Mouse (Mus musculus): ENCODE measurements at regions not wholly inside any gene's neighbourhood (a gene's known extent, or its start where the extent isn't known, plus 50 kb on each side); places are given as distances from the start of the nearest gene placed in this dataset.

DNA sequence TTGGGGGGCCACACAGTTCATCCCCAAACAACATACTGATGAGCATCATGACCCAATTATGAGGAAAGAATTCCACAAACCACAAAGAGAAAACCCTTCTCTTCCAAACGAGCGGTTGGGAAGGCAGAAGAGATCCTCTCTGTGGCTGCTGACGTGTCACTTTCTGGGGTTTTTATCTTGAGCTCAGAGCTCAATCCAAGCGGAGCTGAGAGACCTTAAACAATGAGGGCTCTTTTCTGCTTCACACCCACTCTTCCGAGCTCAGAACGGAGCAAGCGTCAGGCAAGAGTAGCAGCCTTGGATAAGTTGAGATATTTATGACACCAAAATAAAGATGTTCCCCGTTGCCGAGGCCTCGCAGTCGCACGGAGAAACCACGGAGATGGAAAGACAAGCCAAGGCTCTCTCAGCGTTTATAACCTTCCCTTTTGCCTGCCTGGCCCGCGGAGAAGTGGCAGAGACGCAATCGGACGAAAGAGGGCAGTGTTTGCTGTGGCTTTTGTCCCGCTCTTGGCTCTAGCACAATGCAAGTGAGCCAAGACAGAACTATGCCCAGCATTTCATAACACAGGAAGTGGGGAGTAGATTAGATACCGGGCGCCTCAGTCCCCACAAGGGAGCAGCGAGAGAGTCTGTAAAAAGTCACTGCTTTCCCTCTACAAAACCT is 100.7 kb downstream of the Chic2 start:
- DNase-seq = peak; percentile 86

- DNase-seq = no peak
Measured at GRCm38 (mm10) chr5:74941426-74941825, 103.1 kb downstream of the Chic2 start.

- DNase-seq = no peak
Measured at GRCm38 (mm10) chr5:74937416-74937940, 107.1 kb downstream of the Chic2 start.

DNA sequence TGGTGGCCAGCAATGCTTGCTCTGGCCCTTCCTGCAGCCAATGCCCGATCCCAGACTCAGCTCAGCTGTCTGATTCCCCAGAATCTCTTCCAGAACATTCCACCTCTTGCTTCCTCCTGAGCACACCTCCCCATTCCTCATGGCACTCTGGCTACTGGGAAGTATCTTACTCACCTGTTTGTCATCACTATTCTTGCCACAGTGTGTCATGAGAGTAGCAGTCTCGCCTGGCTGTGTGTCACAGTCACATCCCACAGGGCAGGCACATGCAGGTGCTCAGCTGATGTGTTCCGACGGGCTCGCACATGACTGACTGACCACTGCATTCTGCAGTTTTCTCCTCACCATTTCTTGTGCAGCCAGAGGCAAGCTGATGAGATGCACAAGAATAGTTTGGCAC is 108.5 kb downstream of the Chic2 start:
- no peak for DNase-seq

DNA sequence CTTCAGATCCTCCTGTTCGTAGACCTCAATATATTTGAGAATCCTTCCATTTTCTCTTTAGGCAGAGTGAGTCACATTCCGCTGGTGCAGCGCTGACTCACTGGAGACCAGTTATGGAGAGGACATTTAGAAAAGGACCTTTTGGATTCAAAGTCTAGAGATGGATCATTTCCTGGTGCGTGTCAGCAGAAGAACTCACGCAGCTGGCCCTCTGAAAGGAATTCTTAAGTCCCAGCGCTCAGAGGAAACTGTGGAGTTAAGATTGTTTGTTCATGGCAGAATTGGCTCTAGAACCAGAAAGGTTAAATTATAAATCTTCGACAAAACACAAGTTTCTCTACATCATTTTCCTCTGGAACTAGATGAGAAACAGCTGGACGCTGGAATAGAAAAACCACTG is 108.9 kb downstream of the Chic2 start:
- DNase-seq = peak; percentile 28

DNA sequence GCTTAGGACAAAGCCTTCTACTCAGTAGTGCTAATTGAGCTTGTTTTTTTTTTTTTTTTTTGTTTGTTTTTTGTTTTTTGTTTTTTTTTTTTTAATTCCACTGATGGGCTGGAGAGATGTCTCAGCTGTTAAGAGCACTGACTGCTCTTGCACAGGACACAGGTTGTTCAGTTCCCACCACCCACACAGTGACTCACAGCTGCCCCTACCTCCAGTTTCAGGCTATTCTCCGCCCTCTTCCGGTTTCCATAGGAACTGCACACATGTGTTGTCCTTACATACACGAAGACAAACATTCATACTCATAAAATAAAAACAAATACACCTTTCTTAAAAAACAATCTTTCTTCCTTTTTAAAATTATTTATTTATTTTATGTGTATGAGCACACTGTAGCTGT is 111.3 kb downstream of the Chic2 start:
- DNase-seq = no peak

DNA sequence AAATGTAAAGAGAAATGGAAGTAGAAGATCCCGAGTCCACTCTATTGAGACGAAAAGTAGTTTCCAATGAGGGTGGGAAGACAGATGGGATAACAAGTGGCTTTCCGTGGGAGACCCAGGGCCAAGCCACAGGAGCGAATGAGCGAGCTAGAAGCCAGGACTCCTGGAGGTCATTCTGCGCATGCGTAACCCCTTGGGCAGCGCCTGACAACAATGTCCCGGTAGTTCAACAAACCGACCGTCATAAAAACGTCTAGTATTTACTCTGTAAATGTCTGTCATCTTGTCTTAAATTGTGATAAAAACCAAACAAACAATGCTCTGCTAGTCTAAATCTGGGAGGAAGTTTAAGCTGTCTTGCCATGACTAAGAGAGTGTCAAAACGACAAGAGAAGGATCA is 112.4 kb downstream of the Chic2 start:
- no peak for DNase-seq

DNA sequence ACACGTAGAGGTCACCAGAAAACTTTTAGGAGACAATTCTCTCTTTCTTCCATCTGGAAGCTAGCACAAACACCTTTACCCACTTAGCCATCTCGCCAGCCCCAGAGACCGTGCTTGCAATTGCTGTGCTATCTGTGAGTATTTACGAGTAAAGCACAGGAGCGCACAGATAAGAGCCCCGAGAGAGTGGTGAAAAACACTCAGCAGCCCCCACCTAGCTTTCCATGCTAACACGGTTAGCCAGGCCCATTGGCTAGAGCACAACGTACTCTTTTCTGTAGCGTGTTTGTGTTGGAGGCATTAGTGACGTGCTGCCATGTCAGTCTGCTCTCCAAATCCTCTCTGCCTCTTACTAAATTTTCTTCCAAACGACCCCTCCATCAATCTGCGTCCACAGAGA is 112.8 kb downstream of the Chic2 start:
- DNase-seq = no peak

DNA sequence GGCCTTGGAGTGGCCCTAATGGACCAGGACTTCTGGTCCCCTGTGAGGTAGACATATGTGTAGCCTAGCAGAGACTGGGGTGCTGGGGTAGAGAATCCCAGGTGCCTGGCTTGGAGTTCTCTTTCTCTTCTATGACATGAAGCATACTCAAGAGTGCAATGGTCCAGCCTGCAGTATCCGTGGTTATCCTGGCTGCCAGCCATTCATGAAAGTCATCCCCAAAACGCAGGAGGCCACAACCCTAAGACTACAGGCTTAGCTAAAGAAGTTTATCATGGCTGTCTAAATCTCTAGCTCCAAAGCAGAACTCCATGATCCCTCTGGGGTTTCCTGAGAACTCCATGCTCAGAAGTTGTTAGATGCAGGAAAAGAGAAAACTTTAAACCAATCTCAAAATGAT is 117.0 kb downstream of the Chic2 start:
- no peak for DNase-seq

DNA sequence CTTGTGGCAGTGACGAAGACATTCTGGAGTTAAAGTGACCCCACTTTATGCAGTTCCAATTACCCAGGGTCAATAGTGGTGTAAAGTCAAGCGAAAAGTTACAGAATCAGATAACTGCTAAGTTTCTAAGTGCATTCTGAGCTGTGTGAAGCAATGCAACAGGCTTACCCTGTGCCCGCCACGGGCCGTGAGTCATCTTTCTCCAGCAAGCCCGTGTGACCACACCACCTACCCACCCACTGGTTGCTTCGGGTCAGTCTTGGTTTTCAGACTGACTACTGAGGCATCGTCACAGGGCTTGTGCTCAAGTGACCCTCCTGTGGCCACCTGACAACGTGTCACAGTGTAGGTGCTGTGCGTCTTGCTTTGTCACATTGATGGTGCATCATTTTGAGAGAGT is 118.8 kb downstream of the Chic2 start:
- no peak for DNase-seq

DNA sequence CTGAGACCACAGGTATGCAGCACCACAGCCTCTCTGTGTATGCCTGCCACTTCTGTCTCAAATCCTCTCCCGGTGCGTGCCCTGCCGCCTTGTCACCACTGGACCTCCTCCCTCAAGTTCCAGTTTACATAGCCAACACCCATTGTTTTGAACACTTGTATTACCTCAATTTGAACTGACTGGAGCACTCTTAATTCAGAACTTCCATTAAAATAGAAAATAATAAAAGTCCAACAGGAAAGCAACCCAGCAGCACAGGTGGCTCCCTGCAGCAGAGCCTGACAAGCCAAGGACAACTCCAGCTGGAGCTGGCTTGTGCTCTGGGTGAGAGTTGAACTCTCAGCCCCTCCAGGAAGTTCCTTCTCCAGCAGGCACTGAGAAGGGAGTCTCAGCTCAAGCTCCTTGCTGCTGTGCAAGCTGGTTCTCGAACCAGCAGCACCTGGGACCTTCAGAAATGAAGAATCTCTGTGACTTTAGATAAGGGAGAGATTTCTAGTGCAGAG is 120.5 kb downstream of the Chic2 start:
- no peak for DNase-seq

- no peak for DNase-seq
Measured at GRCm38 (mm10) chr5:74923337-74923736, 121.2 kb downstream of the Chic2 start.

DNA sequence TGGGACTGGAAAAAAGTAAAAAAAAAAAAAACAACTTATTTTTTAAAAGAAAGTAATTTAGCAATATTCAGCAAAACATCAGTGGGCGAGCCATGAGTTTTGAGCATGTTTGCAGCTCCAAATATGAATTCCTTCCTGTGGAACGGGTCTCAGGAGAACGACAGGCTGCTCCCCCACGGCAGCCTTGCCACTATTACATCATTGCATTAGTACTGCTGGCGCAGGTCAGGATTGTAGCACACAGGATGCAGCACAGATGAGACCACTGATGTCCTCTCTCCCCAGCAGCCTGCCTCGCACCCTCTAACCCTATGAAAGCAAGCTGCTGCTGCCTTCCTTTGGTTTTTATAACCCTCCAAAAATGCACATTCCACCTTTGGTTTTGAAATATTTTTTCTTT is 121.7 kb downstream of the Chic2 start:
- DNase-seq = no peak

- DNase-seq = no peak
Measured at GRCm38 (mm10) chr5:74920939-74921338, 123.6 kb downstream of the Chic2 start.

DNA sequence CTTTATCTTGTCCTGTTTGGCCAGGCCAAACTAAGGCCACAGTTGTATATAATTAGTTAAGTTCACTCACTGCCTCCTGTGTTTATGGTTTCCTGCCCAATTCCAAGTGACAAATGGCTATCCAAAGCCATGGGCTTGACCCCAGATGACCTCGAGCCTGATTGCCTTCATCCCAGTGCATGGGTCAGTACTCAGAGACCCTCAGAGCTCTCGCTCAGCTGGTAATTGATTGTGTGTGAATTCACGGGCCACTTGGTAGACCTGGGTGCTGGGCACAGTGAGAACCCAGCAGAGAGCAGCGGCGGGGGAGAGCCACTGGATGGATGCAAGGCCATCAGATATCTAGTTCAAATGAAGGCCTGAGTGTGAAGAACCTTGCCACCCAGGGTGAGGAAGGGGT is 124.1 kb downstream of the Chic2 start:
- no peak for DNase-seq

DNA sequence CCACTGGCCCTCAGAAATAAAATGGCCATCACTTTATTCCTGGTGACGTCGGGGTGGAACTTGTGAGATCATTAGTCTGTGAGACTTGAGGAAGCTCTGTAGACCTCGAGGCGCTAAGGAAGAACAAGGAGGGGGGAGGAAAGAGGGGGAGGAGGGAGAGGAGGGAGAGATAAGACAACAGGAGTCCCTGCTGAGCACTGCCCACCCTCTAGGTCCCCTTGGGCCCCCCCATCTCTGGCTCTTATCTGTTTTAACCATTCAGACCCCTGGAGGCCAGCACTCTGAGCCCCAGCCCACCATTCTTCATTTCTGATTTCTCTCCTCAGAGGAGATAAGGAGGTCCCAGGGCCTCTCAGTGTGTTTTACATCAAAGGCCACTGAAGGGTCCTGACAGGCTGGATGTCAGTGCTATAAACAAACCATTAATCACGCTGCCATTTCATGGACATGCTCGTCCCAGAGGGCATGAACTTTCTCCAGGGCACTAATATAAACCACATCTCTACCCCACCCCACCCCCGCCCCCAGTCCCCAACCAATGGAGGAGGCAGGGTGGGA is 139.0 kb downstream of the Chic2 start:
- DNase-seq = no peak

GRCm38 (mm10) chr5:74904927-74905503 is 139.6 kb downstream of the Chic2 start:
- DNase-seq = no peak

GRCm38 (mm10) chr5:74904327-74904726 is 140.2 kb downstream of the Chic2 start:
- no peak for DNase-seq

DNA sequence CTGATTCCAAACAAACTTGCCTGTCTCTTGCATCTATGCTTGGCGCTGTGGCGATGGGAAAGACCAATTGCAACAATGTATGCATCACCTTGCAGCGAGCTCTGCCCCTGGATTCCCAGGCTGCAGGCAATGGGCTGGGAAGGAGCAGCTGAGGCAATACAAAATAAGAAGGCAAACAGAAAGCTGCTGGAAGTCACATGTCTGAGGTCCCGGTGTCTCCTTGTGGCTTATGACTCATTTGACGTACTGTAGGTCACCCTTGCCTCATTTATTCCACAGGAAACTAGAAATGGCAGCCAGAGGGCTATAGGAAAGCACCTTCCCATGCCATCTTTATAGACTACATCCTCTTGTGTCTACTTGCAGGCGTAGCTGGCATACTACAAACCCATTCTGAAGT is 140.9 kb downstream of the Chic2 start:
- DNase-seq = no peak

- DNase-seq = no peak
Measured at GRCm38 (mm10) chr5:74897133-74897532, 147.4 kb downstream of the Chic2 start.

DNA sequence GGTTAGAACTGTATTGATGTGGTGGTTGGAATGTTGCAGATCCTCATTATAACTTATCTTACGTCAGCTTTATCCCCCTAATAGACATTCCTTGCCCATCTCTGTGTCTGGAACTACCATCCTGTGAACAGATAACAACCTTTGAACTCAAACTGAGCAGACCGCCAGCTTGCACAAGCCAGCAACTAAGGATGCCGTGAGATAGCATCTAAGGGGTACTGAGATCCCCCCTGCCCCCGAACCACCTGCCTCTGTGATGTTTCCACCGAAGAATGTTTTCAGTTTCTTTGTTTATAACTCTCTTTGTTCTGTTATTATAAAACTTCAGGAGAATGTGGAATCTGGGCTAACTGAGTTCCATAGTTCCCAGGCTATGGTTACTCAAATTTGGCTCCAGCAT is 151.3 kb downstream of the Chic2 start:
- no peak for DNase-seq

- DNase-seq = no peak
Measured at GRCm38 (mm10) chr5:74891541-74891940, 153.0 kb downstream of the Chic2 start.

- DNase-seq = no peak
Measured at GRCm38 (mm10) chr5:74888934-74889333, 155.6 kb downstream of the Chic2 start.

DNA sequence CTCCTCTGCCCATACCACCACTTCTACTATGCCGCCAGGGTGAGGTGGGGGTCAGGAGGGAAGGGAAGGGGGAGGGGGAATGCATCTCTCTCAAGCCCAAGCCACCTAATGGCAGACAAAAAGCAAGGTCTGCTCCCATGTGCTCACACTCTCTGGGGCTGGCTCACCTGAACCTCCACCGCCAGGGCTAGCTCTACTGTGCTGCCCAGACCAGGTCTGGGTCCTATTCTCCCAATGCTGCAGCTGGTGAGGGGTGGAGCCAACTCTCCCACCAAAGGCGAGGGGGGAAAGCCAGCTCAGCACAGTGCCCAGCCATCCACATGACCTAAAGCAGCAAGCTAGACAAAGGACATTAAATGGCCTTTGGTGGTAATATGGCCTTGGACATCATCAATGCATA is 158.6 kb downstream of the Chic2 start:
- no peak for DNase-seq
